Mouse (Mus musculus): ENCODE results near the gene Olfr569.

Olfr569 gene

DNA sequence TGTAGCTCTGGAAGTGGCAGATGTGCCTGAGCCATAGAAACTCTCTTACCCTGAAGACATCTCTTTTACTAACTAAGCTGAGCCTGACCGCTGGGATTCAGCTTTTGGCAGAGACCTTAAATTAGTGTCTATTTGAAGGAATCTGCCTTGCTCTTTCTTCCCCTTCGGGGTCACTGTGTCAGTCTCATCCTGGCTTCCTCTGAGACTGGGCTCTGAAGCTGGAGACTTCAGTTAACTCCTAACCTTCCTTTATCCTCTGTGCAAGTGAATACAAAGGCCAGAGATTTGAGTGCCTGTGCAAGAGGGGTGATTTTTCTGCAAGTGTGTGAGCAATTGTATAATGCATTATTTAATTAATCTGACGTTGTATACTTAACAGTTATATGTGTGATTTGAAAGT, at the start of gene Olfr569:
TSS of gene Olfr569 (minus strand) at position 101 of the 400 bp plus-strand sequence.
- no peak for DNase-seq (ENCODE audit: low spot score in 2 of 2)

DNA sequence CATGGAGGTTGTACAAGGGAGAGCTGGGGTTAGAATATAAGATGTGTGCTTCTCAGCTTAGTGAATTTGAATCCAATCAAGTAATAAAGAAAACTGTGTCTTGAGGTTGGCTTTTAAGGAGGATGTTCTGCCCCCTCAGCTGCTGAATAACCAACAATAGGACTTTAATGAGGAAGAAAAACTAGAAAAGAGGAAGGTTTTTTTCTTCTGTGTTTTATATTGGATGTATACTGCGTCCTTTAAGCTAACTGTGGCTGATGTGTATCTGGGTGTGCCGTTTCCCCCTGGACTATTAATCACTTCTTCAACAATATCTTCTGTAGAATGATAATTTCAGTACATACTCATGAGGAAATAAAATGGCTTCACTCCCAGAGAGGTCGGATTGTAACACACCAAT, 36.4 kb upstream of the Olfr569 start:
- DNase-seq (ENCODE audit: low spot score in 2 of 2): no peak

DNA sequence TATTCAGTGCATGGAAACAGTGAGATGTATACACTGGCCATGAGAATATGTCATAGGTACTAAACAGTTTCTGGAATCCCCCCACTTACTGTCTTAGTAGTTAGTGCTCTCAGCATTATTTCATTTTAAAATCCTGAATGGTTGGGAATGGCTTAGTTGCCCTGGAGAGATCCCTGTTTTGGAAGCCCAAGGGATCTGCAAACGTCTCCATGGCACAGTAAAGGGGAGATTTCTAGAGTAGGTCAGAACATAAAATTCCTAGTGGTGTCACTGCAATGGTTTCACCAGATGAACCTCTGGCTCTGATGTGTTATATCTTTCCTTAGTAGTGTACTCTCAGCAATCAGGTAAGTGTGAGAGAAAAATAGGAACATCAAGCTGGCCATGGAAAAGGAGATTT, 33.4 kb upstream of the Olfr569 start, which contains the start of gene Olfr572:
TSS of gene Olfr572 (plus strand) at position 301 of the 400 bp plus-strand sequence.
- no peak for DNase-seq (ENCODE audit: low spot score in 2 of 2)

DNA sequence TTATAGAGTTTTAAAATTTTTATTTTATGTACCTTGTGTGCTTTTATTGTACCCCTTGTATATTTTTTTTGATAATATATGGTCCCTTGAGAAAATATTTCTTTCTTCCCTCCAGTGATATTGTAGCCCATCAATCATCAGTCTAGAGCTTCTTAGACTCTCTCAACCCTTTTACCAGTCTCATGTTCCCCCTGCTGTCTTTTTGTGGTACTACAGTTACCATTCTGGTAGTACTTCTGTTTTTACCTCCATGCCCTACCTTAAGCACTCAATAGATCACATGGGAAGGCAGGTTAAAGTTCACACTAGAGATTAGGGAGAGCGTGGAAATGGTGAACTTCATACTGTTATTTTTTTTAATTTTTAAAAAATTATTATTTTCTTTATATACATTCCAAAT, 28.9 kb upstream of the Olfr569 start:
- DNase-seq (ENCODE audit: low spot score in 2 of 2): no peak

DNA sequence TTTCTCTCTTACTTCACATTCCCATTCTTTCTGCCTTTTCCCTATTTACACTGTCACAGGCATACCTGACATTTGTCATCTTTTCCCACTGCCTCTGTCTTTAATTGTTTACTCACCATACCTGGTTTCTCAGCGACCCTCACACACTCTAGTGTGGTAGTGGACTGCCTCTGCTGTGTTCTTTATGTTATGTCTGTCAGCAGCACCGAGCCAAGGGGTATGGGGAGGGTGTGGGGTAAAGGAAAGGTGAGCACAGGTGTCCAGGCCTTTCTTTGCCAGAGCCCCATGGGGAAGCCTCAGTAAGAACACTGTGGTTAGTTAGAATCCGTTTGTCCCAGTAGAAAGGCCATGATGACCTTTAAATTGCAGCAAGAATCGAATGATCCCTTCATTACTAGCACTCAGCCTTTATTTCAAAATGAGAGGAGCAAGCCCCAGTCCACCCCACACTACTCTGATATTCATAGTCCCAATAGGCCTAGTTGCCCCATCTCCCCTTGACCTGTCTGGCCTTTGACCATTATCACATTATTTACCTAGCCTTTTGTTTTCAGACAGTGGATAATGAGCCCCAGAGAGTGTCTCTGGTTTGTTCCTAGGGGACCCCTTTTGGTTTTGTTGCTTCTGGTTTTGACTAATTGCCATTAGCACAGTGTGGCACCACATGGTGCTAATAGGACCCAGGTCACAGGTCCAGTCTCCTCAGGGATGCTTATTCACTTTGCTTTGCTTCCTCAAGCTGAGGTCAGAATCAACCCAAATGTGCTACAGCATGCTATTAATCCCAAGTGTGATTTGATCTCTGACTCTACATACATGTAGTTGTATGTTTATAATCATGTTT, 26.6 kb upstream of the Olfr569 start, which contains the start of gene Olfr571:
TSS of gene Olfr571 (minus strand) at position 505 of the 844 bp plus-strand sequence.
- DNase-seq (ENCODE audit: low spot score in 2 of 2): no peak

DNA sequence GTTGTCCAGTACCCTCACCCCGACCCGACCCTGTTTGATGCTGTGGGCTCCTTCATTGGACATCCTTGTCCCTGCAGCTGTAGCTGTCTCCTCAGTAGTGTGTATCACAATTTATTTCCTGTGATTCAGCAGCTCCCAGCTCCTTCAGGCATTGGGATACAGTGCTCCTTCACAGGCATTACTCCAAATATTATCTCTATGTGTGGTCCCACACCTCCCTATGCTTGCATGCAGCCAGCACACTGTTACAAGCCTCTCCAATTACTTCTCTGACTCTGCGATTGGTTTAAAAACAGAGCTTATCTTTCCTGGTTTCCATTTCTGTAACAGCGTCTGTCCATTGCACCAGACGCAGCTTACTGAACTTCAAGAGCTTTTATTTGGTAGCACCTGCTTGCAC, 25.7 kb upstream of the Olfr569 start:
- DNase-seq (ENCODE audit: low spot score in 2 of 2): no peak

DNA sequence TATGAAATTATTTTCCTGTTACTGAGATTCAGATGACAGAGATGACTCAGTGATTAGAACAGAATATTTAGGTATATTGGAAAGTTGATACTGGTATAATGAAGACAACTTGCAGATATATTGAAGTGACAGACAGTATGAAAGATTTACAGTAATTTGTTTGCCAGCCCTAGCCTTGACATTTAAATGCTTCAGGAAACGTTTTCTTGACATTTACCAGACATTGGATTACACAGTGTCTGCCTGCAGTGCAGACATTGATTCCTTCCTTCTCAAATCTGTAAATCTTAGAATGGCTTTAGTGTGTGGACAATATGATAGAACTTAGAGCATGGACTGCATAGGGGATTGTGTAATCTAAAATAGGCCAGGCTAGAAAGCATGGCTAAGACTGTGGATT, 24.6 kb upstream of the Olfr569 start:
- DNase-seq (ENCODE audit: low spot score in 2 of 2): no peak

DNA sequence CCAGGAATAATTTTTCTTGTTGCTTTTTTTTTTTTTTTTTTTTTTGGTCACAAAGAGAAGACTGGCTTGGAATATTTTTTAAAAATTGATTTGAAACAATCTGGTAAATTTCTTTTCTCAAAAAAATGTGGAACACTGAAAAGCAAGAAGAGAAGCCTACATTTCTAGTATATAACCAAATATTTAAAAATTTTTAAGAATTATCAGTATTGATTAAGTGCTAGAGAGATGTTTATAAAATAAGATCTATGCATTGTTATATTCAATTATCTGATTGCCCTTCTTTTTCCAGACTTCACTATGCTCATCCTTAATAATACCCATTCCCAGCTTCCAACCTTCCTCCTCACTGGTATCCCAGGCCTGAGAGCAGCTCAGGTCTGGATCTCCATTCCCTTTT, 13.9 kb downstream of the Olfr569 start, which contains the start of gene Olfr568:
TSS of gene Olfr568 (plus strand) at position 301 of the 400 bp plus-strand sequence.
- DNase-seq (ENCODE audit: low spot score in 2 of 2): no peak

DNA sequence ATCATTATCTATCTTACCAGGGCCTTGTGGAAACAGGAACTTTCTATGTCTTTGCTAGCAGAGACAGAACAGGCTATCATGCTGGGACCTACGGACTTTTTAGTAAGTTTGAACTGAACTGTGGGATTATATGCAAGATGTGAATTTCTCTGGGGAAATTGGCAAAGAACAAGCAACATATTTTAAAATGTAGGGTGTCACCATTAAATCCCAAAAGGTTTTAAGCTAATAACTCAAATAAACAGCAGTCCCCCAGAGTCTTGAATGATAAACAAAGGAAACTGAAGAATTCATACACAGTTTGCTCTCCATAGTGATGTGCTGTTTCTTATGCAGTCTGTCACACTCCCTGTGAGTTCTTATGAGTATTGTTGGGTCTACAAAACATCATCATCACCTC, 32.0 kb downstream of the Olfr569 start, which contains the start of gene Olfr566:
TSS of gene Olfr566 (minus strand) at position 101 of the 400 bp plus-strand sequence.
- no peak for DNase-seq (ENCODE audit: low spot score in 2 of 2)

DNA sequence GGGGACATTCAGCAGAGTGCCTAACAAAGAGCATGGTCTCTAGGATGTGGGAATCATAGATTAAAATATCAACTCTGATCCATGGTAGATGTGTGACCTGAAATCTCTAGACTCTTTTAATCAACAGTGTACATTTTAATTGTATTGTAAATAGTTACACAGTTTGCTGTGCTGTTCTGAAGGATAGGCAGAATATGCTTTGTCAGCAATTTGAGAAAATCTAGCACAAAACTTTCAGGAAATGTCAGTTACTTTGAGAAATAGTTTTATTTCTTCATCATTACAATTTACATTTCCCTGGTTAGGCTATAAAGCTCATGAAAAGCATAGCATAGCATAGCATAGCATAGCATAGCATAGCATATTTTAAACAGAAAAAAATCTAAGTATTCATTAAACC, 34.9 kb downstream of the Olfr569 start:
- no peak for DNase-seq (ENCODE audit: low spot score in 2 of 2)

Data from heart, adult 9 months (tissue).